Mouse (Mus musculus): ENCODE data around the gene Colgalt1.
A peak's percentile ranks its signal among the peaks of the same experiment; 100 is the strongest.

The Colgalt1 gene

GRCm38 (mm10) chr8:71610822-71611651, at the start of gene Colgalt1:
TSS of gene Colgalt1 (plus strand) at chr8:71610998.
- peak; percentile 90 to 94 for DNase-seq (ENCODE audit: low spot score in 2 of 2)

GRCm38 (mm10) chr8:71561401-71561800, 49.4 kb upstream of the Colgalt1 start:
- DNase-seq (ENCODE audit: low spot score in 2 of 2): peak in 1 of 2 experiments; percentile 45

- peak; percentile 68 to 84 for DNase-seq (ENCODE audit: low spot score in 2 of 2)
These were observed 48.0 kb upstream of the Colgalt1 start for GRCm38 (mm10) chr8:71562751-71563150.

DNA sequence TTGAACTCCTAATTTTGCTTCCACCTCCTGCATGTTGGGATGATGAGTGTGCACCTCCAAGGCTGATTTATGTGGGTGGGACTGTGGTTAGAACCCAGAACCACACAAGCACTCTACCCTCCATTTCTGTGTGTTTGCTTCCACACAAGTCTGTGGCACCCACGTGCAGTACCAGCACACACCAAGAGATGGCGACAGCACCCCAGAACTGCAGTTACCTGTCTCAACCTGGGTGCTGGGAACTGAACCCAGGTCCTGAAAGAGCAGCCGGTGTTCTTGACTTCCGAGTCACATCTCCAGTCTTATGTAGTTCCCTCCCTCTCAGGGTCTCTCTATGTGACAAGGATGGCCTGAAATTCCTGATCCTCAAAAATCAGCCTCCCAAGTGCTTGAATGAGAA, 46.8 kb upstream of the Colgalt1 start:
- no peak for DNase-seq (ENCODE audit: low spot score in 2 of 2)

DNA sequence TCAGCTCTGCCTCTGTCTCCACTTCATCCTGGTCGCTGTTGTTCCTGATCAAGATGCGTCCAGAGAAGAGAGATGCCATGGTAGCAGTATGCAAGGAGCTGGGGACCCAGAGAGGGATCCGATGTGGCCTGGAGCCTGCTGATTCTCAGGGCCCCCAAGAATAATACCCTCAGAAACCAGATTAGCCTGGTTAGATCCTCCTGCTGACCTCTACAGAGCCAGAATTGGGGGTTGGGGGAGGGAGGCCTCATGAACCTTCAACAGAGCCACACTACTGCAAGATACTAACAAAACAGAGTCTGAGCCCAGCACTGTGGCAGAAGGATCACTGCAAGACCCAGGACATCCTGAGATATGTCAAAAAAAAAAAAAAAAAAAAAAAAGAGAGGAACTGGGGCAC, 44.3 kb upstream of the Colgalt1 start, which contains the start of gene Nxnl1:
Gene Nxnl1, minus strand, starts transcription at position 101 of the 400 bp plus-strand sequence.
- no peak for DNase-seq (ENCODE audit: low spot score in 2 of 2)

GRCm38 (mm10) chr8:71567587-71567986, 43.2 kb upstream of the Colgalt1 start:
- DNase-seq (ENCODE audit: low spot score in 2 of 2): no peak

DNA sequence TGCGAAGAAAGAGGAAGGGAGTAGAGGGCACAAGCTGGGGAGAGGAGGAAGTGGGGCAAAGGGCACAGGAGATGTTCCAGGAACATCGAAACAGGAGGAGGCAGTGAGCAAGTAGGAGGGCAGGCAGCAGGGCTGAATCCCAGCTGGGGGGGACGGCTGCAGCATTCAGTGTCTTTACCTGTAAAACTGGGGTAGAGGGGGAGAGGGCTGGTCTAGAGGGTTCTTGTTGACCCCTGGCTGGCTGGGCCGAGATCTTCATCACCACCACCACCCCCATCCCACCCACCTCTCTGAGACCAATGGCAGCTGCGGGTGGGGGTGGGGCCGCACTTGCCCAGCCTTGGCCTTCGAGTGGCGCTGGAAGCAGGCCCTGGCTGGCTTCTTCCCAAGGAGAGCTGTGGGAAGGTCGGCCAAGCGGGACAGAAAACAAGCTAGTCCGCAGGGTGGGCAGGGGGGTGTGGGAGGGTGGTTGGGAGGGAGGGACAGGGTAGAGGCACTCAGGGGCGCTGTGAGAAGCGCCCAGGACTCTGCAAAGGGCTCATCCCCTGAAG, 42.3 kb upstream of the Colgalt1 start, which contains the start of gene Slc27a1:
Gene Slc27a1, plus strand, starts transcription at position 496 of the 551 bp plus-strand sequence.
- DNase-seq (ENCODE audit: low spot score in 2 of 2): no peak

DNA sequence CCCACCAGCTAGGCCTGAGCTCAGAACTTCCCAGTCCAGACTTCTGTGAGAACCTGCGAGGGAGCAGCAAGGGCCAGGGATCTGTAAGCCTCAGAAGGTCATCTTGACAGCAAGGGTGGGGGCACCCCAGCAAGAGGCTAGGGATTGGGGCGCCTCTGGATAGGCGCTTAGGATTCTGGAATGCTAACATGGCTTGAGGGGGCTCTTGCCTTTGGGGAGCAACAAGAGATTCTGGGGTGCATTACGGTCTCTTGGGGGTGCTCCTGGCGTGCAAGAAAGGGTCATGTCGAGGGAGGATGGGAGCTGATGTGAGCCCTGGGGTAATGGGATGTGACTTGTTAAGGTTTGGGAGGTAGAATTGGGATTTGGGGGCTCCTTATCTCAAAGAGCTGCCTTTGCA, 41.9 kb upstream of the Colgalt1 start:
- no peak for DNase-seq (ENCODE audit: low spot score in 2 of 2)

DNA sequence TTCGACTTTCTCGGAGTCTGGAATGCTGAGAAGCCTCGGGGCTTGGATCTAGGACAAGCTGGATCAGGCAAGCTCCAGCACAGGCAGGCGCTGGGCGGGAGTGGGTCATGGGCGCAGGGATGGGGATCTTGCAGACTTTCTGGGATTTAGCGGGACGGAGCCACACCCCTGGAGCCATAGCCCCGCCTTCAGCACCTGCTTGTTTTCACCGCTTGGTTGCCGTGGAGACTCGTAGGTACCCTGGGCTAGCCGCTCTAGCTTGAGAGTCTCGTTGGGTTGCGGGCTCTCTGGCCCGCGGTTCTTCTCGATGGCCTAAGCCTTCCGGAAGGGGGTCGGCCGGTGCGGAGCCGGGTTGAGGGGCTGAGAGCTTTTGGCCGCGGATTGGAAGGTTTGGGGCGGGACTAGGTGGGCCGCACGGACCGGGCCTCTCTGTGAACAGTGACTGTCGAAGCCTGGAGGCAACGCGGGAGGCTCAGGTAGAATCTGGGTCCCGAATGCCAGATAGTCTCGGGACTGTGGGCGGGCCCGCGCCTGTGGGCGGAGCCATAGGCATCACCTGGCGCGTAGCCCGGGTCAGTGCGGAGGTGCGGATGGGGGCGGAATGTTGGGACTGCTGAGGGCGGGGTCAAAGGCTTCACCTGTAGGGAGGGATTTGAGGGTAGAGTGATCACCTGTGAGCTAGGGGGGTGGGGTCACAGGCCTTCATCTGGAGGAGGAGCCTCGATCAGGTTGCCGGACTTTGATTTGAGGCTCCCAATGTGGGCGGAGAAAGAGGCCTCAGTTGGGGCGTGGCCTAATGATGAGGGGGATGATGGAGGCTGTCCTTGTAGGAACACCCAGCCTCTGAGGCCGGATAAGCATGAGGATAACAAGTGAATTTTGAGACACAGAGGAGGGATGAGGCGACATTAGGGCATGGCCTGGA, 41.2 kb upstream of the Colgalt1 start:
- DNase-seq (ENCODE audit: low spot score in 2 of 2): peak in 1 of 2 experiments; percentile 54

DNA sequence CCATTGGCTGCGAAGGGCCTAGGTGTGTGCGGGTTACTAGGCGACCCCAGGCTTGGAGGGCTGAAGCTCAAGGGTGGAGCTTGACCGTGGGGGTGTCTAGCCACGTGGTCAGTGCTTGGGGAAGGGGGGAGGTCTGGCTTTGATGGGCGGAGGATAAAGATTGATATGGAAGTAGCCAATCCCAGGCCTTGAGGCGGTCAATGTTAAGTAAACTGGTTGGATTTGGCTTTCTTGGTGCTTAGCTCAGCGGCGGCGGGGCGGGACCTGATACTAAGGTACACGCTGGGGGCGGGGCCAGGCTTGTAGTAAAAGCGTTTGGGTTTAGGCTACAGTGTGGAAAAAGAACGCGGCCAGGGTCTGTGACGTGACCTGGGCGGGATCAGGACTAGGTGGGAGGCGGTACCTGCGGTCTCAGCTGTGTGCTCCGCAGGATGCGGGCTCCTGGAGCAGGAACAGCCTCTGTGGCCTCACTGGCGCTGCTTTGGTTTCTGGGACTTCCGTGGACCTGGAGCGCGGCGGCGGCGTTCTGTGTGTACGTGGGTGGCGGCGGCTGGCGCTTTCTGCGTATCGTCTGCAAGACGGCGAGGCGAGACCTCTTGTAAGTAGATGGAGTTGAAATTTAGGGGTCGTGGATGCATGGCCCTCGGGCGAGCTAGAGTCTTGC, 40.4 kb upstream of the Colgalt1 start:
- DNase-seq (ENCODE audit: low spot score in 2 of 2): peak; percentile 61 to 66

DNA sequence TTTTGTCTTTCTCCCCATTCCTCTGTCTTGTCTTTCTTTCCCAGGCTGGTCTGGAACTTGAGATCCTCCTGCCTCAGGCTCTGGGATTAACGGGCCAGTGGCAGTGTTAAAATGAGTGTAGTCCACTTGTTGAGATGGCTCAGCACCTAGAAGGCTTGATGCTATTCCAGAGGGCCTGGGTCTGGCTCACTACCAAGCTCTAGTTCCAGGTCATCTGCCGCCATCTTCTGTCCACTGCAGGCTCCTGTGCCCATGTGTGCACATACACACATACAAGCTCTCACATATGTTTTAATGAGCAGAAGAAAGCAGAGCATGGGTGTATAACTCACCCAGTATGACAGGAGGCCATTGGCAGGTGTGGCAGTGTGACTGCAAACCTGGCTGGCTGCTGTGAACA, 38.7 kb upstream of the Colgalt1 start:
- no peak for DNase-seq (ENCODE audit: low spot score in 2 of 2)

- DNase-seq (ENCODE audit: low spot score in 2 of 2): no peak
These were observed 37.8 kb upstream of the Colgalt1 start for GRCm38 (mm10) chr8:71572847-71573633.

DNA sequence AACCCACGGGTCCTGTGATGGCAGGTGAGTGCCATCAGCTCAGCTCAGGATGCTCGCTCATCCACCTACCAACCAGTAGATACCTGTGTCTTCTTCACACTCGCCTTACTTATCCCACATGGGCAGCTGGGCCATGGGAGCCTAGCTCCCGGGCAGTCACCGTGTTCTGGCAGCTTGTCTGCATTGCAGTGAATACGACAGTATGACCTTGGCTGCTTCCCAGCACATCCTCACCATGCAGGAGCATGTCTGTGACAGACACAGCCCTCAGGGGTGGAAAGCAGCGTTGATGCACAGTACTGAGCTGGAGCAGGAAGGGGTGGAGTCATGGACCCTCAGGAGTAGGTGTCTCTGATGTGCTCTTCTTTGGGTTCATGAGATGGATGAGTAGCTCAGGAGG, 36.4 kb upstream of the Colgalt1 start:
- no peak for DNase-seq (ENCODE audit: low spot score in 2 of 2)

DNA sequence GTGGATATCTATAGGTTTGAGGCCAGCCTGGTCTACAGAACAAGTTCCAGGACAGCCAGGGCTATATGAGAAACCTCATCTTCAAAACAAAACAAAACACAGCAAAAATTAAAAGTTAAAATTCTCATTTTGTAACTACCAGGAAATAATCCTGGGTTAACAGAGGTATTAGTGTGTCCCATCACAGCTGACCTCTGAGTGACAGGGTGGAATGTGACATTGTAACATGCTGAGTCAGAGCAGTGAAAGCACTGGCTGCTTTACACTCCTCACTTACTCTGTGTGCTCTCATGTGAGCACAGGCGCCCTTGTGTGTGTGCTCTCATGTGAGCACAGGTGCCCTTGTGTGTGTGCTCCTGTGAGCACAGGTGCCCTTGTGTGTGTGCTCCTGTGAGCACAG, 35.8 kb upstream of the Colgalt1 start:
- no peak for DNase-seq (ENCODE audit: low spot score in 2 of 2)

- DNase-seq (ENCODE audit: low spot score in 2 of 2): no peak
These were observed 32.9 kb upstream of the Colgalt1 start for GRCm38 (mm10) chr8:71577856-71578387.

- no peak for DNase-seq (ENCODE audit: low spot score in 2 of 2)
These were observed 31.8 kb upstream of the Colgalt1 start for GRCm38 (mm10) chr8:71579009-71579408.

DNA sequence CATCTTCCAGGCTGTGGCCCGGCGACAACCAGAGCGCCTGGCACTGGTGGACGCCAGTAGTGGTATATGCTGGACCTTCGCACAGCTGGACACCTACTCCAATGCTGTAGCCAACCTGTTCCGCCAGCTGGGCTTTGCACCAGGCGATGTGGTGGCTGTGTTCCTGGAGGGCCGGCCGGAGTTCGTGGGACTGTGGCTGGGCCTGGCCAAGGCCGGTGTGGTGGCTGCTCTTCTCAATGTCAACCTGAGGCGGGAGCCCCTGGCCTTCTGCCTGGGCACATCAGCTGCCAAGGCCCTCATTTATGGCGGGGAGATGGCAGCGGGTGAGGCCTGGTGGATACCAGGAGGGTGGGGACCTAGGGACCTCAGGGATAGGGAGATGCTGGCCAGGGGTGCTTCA, 31.3 kb upstream of the Colgalt1 start:
- DNase-seq (ENCODE audit: low spot score in 2 of 2): no peak

GRCm38 (mm10) chr8:71580201-71580600, 30.6 kb upstream of the Colgalt1 start:
- DNase-seq (ENCODE audit: low spot score in 2 of 2): no peak

DNA sequence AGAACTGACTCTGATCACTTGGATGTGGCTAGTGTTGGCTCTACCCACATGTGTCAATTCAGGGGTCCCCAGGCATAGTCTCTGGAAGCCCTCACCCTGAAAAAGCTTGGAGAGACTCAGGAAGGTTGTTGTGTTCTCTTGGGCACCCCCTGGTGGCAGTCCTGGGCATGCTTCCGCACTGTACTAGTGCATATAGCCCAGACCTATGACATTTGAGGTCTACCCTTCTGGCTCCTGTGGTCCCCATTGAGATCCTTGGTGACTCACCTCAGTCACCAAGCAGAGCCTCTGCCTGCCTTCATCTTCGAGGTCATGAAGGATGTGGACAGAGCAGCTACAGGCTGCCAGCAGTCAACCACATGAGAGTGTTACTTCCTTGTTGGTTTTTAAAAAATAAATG, 23.9 kb upstream of the Colgalt1 start:
- no peak for DNase-seq (ENCODE audit: low spot score in 2 of 2)

- DNase-seq (ENCODE audit: low spot score in 2 of 2): no peak
These were observed 22.0 kb upstream of the Colgalt1 start for GRCm38 (mm10) chr8:71588762-71589161.

Data from spleen, postnatal 14 days (tissue).